Mouse (Mus musculus) activated CD4-positive, CD25-positive, alpha-beta regulatory T cell, adult 9 weeks (primary cell): ENCODE data around the gene Sept11. TPM values are rescaled to one million over a fixed set of nuclear protein-coding genes. Genes with fewer than 3 reads are reported as not detected.

ENCODE experiments used
- polyA plus RNA-seq: library from polyadenylated mRNA; unstranded; fragments of 100-300 nt; shearing (Covaris generic); gene quantifications from one replicate; pipeline ENCODE4 v1.2.1, GENCODE M21; 2017

Gene Sept11
- polyA plus RNA-seq = 41.4 TPM

DNA sequence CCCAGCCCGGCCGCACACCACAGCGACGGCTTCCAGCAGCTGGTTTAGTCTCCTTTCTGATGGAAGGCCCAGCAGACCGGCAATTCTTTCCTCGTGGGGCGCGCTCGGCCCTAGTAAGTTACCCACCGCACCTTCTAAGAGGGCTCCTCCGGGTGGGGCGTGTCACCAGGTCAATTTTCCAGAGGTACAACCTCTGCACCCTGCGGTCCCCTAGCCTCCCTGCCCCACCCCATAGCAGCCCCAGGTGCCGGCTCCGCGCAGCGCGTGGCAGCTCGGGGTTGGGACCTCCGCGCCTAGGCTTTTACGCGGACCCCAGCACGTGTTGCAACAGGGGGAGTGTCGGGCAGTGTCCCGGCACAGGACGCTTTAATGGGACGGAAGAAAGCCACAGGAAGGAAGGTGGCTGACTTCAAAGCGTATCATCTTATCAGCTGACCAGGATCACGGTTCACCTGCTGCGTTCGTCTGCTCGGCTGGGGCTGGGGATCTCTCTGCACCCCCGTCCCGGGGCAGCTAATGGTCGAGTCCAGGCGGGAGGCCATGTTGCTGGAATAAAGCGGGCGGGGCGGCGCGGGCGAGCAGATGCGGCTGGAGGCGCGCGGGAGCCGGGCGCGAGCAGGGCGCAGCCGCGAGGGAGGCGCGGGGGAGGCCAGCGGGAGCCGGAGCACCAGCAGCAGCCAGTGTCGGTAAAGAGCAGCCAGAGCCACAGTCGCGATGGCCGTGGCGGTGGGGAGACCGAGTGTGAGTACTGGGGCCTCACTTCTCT lies at the start of gene Sept11:
Sept11 (plus strand) TSS at position 581 of the 766 bp plus-strand sequence.

DNA sequence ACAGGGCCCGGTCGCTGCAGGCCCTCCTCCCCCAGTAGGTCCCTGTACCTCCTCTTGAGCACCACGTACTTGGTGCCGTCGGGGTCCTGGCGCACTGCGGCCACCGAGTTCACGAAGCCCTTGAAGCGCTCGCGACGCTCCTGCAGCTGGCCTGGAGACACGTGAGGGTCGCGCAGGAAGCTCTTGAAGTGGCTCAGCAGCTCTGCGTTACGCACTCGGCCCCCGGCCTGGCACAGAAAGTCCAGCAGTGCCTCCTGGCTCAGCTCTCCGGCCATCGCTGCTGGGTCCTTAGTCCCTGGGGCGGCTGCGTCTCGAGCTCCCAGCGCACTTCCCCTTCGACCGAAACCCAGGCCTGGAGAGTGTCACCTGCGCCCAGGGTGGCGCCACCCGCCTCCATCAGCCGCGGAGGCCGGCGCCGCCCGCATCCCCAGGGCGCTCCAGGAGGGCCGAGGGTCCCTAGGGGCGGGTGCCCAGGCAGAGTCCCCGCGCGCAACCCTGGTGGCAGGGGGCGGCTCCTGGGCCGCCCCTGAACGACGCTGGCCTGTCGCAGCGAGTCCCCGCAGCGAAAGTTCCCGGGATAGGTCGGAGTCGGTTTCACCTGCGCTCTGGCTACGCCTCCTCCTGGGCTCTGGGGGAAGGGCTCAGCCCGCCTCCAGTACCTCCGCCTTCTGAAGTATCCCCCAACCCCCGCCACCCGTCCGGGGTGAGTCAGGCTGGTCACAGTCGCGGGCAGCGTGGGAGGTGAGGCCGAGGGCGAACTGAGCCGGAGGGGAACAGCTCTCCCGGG lies 48.5 kb upstream of the Sept11 start, which contains the start of gene Sowahb:
Sowahb (minus strand) TSS at position 439 of the 787 bp plus-strand sequence.

DNA sequence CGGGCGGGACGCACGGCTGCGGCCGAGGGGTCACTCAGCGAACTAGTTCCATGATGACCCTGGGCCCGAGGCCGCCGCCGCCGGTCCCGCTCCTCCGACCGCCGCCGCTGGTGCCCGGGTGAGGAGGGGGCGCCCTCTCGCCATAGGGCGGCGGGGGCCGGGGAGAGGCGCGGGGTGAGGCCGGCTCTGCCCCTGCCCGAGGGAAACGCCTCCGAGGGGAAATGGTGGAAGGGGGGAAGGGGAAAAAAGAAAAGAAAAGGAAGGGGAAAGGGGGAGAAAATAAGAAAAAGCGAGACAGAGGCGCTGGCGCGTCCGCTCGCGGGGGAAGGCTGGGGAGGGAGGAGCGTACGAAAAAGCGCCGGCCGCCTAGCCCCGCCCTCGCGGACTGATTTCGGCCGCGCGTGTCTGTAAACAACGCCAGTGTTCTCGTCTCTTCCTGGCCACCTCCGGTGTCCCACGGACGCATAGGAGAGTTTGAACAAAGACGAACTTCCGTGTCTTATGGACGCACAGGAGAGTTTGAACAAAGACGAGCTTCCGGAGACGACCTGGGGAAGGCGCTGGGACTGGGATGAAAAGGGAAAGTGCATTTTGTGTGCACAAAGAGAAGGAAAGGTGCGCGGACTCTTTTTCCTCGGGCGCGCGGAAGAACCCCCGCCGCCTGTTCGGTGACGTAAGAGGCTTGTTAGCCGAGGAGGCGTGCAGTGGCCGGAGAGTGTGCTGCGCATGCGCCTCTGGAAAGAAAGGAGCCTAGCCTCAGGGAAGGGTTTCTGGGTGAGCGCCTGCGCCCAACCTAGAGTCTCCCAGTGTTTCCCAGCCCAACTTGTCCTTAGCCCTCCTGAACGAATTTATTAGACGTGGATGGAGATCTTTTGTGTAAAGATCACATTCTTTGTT lies 113.1 kb downstream of the Sept11 start, which contains the start of the genes Ccni and 2010109A12Rik:
Ccni (minus strand) TSS at position 387 of the 897 bp plus-strand sequence.
2010109A12Rik (plus strand) TSS at position 410 of the 897 bp plus-strand sequence.

Other genes with a start within 250 kb of the Sept11 start
- not detected for gene Sowahb, start 48.4 kb upstream of the Sept11 start, polyA plus RNA-seq
- 36.7 TPM for gene Ccni, start 113.1 kb downstream of the Sept11 start, polyA plus RNA-seq
- 1.4 TPM for gene 2010109A12Rik, start 113.1 kb downstream of the Sept11 start, polyA plus RNA-seq
- 44.7 TPM for gene Ccng2, start 173.8 kb downstream of the Sept11 start, polyA plus RNA-seq